Mouse (Mus musculus) stomach, postnatal 0 days (tissue): ENCODE results near the gene Alox5.

ENCODE experiments used
- CTCF ChIP-seq: IDR thresholded peaks from 2 replicates; pipeline ENCODE4 v1.5.1; 2016; ENCODE audit warnings: antibody characterized with exemption, low read depth, mild to moderate bottlenecking, moderate library complexity
- EP300 ChIP-seq: optimal IDR thresholded peaks from 2 replicates; pipeline ENCODE3; 2016; ENCODE audit warnings: antibody characterized with exemption

- TF ChIP-seq CTCF (no peak), EP300 (no peak)
Measured at GRCm38 (mm10) chr6:116406152-116406551, 54.8 kb downstream of the Alox5 start.
